In genomic region chr5:127631671-127632070, GRCm38 (mm10) we compare ENCODE assay signal across 10 mouse cellular contexts. TPM values are rescaled to one million over a fixed set of nuclear protein-coding genes. Genes with fewer than 3 reads are reported as not detected.
A peak's percentile ranks its signal among the peaks of the same experiment; 100 is the strongest.
DNase-seq lines count a peak whose midpoint lies in the region; ATAC-seq and TF ChIP-seq lines count a peak whose summit lies in the region.
"Had no signal": no experiment of that assay in that cellular context is flagged by ENCODE, and none has a peak within 500 bp of the region (broad histone marks: within the 10 kb centered on the region; RNA-seq: fewer than 3 reads in every experiment).

No protein-coding gene starts in this region.

- WGBS in heart, embryonic 11.5 days (ENCODE audit: insufficient replicate concordance): 6% methylated on average over 5 of the region's 5 CpGs
- WGBS in hindbrain, embryonic 16.5 days: 12% methylated on average over 5 of the region's 5 CpGs
- 17% methylated on average over 5 of the region's 5 CpGs for WGBS in midbrain, embryonic 13.5 days

- H3K9ac ChIP-seq in heart, embryonic 11.5 days (ENCODE audit: low read depth, low read length): no peak overlapping the region
- H3K9ac ChIP-seq in hindbrain, embryonic 16.5 days (ENCODE audit: low read depth, low read length): peak overlapping the region; percentile 90
- H3K9ac ChIP-seq in midbrain, embryonic 13.5 days (replicated peaks): peak overlapping the region; percentile 86; the same call in 1 of the 2 replicates

- H3K27ac ChIP-seq in heart, embryonic 11.5 days (ENCODE audit: low read depth, low read length): no peak overlapping the region
- H3K27ac ChIP-seq in cortical plate, adult 2 months (ENCODE audit: insufficient read depth, low read length): no peak overlapping the region
- no peak overlapping the region for H3K27ac ChIP-seq in hindbrain, embryonic 16.5 days (ENCODE audit: low read depth, low read length)
- no peak overlapping the region for H3K27ac ChIP-seq in midbrain, embryonic 13.5 days

- H3K36me3 ChIP-seq in heart, embryonic 11.5 days (ENCODE audit: control insufficient read depth, insufficient read depth, low read length): no peaks in the 10 kb centered on the region
- no peaks in the 10 kb centered on the region for H3K36me3 ChIP-seq in hindbrain, embryonic 16.5 days (ENCODE audit: control insufficient read depth, insufficient read depth, low read length)
- no peaks in the 10 kb centered on the region for H3K36me3 ChIP-seq in midbrain, embryonic 13.5 days

- peaks cover 6% of the 10 kb centered on the region; the same call in 1 of the 2 replicates for H3K4me1 ChIP-seq in heart, embryonic 11.5 days (ENCODE audit: control insufficient read depth, insufficient read depth, low read length)
- peaks cover 3% of the 10 kb centered on the region; the same call in 1 of the 2 replicates for H3K4me1 ChIP-seq in cortical plate, adult 2 months (ENCODE audit: control insufficient read depth, insufficient read depth, low read length)
- H3K4me1 ChIP-seq in hindbrain, embryonic 16.5 days (ENCODE audit: control insufficient read depth, insufficient read depth, low read depth, low read length): peaks cover 4% of the 10 kb centered on the region
- H3K4me1 ChIP-seq in midbrain, embryonic 13.5 days (replicated peaks): peaks cover 7% of the 10 kb centered on the region; the same call in 1 of the 2 replicates

- ATAC-seq in heart, embryonic 11.5 days (replicated peaks; ENCODE audit: insufficient number of reproducible peaks, low FRiP score, low TSS enrichment): no peak
- ATAC-seq in hindbrain, embryonic 16.5 days: peak; percentile 52; the same call in 1 of the 2 replicates
- ATAC-seq in midbrain, embryonic 13.5 days: peak; percentile 63

- no peak for TF ChIP-seq CTCF in cortical plate, adult 2 months (IDR thresholded peaks at IDR 0.05; ENCODE audit: extremely low read depth, insufficient read depth, low read length)

- H3K27me3 ChIP-seq in heart, embryonic 11.5 days (ENCODE audit: control insufficient read depth, insufficient read depth, low read length): peaks cover 30% of the 10 kb centered on the region
- H3K27me3 ChIP-seq in hindbrain, embryonic 16.5 days (replicated peaks; ENCODE audit: control insufficient read depth, insufficient read depth, low read length): no peaks in the 10 kb centered on the region
- peaks cover 10% of the 10 kb centered on the region; the same call in 1 of the 2 replicates for H3K27me3 ChIP-seq in midbrain, embryonic 13.5 days

- no peak for DNase-seq in heart, postnatal 14 days
- no peak for DNase-seq in thymus, postnatal 14 days
- no peak for DNase-seq in layer of hippocampus, adult 9-10 months (ENCODE audit: low spot score)
- no peak for DNase-seq in layer of hippocampus, postnatal 36 days
- DNase-seq: thymus, adult 2 months had no signal

- H3K4me3 ChIP-seq in heart, embryonic 11.5 days (ENCODE audit: low read depth, low read length): peak overlapping the region; percentile 48; the same call in 1 of the 2 replicates
- peak overlapping the region; percentile 74 for H3K4me3 ChIP-seq in cortical plate, adult 2 months (ENCODE audit: insufficient read depth, low read length)
- H3K4me3 ChIP-seq in hindbrain, embryonic 16.5 days (ENCODE audit: low read length): peak overlapping the region; percentile 65
- H3K4me3 ChIP-seq in midbrain, embryonic 13.5 days (replicated peaks): peak overlapping the region; percentile 64

- no peaks in the 10 kb centered on the region for H3K9me3 ChIP-seq in heart, embryonic 11.5 days (replicated peaks; ENCODE audit: control insufficient read depth, low read length)
- no peaks in the 10 kb centered on the region for H3K9me3 ChIP-seq in hindbrain, embryonic 16.5 days (ENCODE audit: control insufficient read depth, low read length)
- H3K9me3 ChIP-seq in midbrain, embryonic 13.5 days: no peaks in the 10 kb centered on the region

- H3K4me2 ChIP-seq in heart, embryonic 11.5 days: peak overlapping the region; percentile 88
- peak overlapping the region; percentile 91 for H3K4me2 ChIP-seq in hindbrain, embryonic 16.5 days (ENCODE audit: low read length)
- peak overlapping the region; percentile 95 for H3K4me2 ChIP-seq in midbrain, embryonic 13.5 days (replicated peaks)

- intact Hi-C loops in heart, postnatal 14 days (cut with DNase I): no loop called here

- TF ChIP-seq POLR2A in cortical plate, adult 2 months (IDR thresholded peaks at IDR 0.05; ENCODE audit: extremely low read depth, insufficient read depth, low read length): no peak

RNA-seq across cellular contexts. Expression of gene Glt1d1, which starts 0.4 kb away (rescaled TPM):
- 0.04 TPM in 1 of 2 replicates, not detected in the other for polyA plus RNA-seq in heart, embryonic 11.5 days (2014; fragmentation: Nextera tagmentation; extraction: Ambion mirVana)
- not detected for total RNA-seq in heart, postnatal 14 days (2021)
- 20.5 and 20.9 TPM in 2 replicates for polyA plus RNA-seq in cortical plate, adult 2 months (2012; rRNA removed)
- polyA plus RNA-seq in hindbrain, embryonic 16.5 days (2015; fragmentation: Nextera tagmentation; extraction: Ambion mirVana): 1.5 and 1.7 TPM in 2 replicates
- polyA plus RNA-seq in midbrain, embryonic 13.5 days (2015; fragmentation: Nextera tagmentation; extraction: Ambion mirVana): 1.5 and 1.9 TPM in 2 replicates
- 10 to 100 TPM; 20.6 to 26.7 TPM for total RNA-seq in layer of hippocampus, postnatal 36 days (2021)
- total RNA-seq: common myeloid progenitor, adult 5-6 weeks had no signal

RNA-seq across cellular contexts. Expression of gene Slc15a4, which starts 1.0 kb away (rescaled TPM):
- 13.6 and 13.8 TPM in 2 replicates for polyA plus RNA-seq in heart, embryonic 11.5 days (2014; fragmentation: Nextera tagmentation; extraction: Ambion mirVana)
- total RNA-seq in heart, postnatal 14 days (2021): 10 to 100 TPM; 11.1 to 15.5 TPM
- 21.3 and 32.0 TPM in 2 replicates for polyA plus RNA-seq in cortical plate, adult 2 months (2012; rRNA removed)
- 29.1 and 29.6 TPM in 2 replicates for polyA plus RNA-seq in hindbrain, embryonic 16.5 days (2015; fragmentation: Nextera tagmentation; extraction: Ambion mirVana)
- polyA plus RNA-seq in midbrain, embryonic 13.5 days (2015; fragmentation: Nextera tagmentation; extraction: Ambion mirVana): 24.4 and 26.1 TPM in 2 replicates
- 10 to 100 TPM; 30.4 to 35.3 TPM for total RNA-seq in layer of hippocampus, postnatal 36 days (2021)
